Mouse (Mus musculus): ENCODE measurements around the gene Ncoa5. TPM values are rescaled to one million over a fixed set of nuclear protein-coding genes. Genes with fewer than 3 reads are reported as not detected.

Ncoa5 gene
- polyA plus RNA-seq, 1 experiment = 30.8 TPM

DNA sequence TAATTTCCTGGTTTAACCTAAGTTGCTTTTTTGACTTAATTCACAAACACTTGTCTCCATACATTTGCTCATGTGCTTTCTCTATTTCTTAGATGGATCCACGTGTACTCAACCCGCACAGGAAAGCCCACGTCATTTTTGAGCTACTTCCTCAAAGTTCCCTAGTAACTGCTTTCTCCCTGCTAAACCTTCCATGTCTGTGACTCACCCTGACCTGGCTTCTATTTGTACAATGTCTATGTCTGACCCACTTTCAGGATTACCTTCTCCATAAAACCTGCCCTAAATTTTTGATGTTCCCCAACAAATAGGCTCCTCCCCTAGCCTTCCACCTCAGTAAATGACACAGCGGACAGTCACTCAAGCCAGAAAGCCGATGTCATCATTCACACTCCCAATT is 19.7 kb downstream of the Ncoa5 start:
- Histone ChIP-seq H3K4me1 (ENCODE audit: control insufficient read depth, insufficient read depth, low read length) (no peaks in the 10 kb centered on the region), H3K9me3 (replicated peaks; ENCODE audit: control insufficient read depth, insufficient read depth, low read length, poor library complexity, severe bottlenecking) (no peaks in the 10 kb centered on the region), H3K27ac (ENCODE audit: insufficient read depth, low read length) (no peak overlapping the region), H3K36me3 (ENCODE audit: control insufficient read depth, insufficient read depth, low read length, poor library complexity, severe bottlenecking) (peaks cover 25% of the 10 kb centered on the region), H3K9ac (ENCODE audit: low read depth, poor library complexity, severe bottlenecking) (no peak overlapping the region), H3K27me3 (ENCODE audit: control insufficient read depth, insufficient read depth, low read length, poor library complexity, severe bottlenecking) (no peaks in the 10 kb centered on the region), H3K4me3 (ENCODE audit: low read depth, low read length) (no peak overlapping the region)
- TF ChIP-seq EP300 (IDR thresholded peaks at IDR 0.05; ENCODE audit: insufficient read depth, low read depth, low read length) = no peak

DNA sequence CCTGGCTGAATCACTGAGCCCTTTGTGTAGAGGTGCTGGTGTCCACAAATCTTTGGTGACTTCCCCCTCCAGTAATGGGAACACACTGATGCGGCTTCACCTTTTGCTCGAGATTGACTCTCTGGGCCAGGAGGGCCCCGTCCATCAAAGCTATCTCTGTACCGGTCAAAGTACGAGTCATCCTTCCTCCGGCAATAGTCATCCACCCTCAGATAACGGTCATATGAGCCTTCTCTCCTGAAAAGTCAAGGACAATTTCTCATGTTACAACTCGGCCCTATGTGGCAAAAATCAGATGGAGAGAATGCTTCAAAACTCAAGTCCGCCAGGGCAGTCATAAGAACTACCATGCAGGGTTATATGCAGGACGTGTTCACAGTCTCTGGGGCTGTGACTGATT is 24.3 kb downstream of the Ncoa5 start:
- Histone ChIP-seq H3K27ac (ENCODE audit: insufficient read depth, low read length) (no peak overlapping the region), H3K9ac (ENCODE audit: low read depth, poor library complexity, severe bottlenecking) (no peak overlapping the region), H3K36me3 (ENCODE audit: control insufficient read depth, insufficient read depth, low read length, poor library complexity, severe bottlenecking) (peaks cover 41% of the 10 kb centered on the region), H3K27me3 (ENCODE audit: control insufficient read depth, insufficient read depth, low read length, poor library complexity, severe bottlenecking) (no peaks in the 10 kb centered on the region), H3K4me3 (ENCODE audit: low read depth, low read length) (no peak overlapping the region), H3K4me1 (ENCODE audit: control insufficient read depth, insufficient read depth, low read length) (no peaks in the 10 kb centered on the region), H3K9me3 (replicated peaks; ENCODE audit: control insufficient read depth, insufficient read depth, low read length, poor library complexity, severe bottlenecking) (no peaks in the 10 kb centered on the region)
- TF ChIP-seq POLR2A (IDR thresholded peaks at IDR 0.05; ENCODE audit: insufficient read depth, low read length) (no peak), EP300 (IDR thresholded peaks at IDR 0.05; ENCODE audit: insufficient read depth, low read depth, low read length) (no peak), CTCF (IDR thresholded peaks at IDR 0.05; ENCODE audit: low read depth, low read length) (no peak)

DNA sequence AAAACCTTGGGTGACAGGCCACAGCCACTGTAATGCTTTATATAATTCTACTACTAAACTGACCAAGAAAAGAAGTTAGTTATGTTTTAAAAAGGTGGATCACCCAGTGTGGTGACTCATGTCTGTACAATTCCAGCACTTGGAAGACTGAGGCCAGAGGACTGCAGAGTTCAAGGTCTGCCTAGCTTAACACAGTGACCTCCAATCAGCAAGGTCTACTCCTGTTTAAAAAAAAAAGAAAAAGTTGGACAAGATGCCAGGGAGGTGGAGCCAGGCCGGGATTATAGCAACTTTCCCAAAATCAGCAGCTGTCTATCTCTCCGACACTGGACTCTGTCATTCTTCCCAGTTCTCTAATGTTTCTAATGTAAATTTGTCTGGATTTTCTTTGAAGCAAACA is 25.1 kb downstream of the Ncoa5 start:
- H3K27me3 ChIP-seq (ENCODE audit: control insufficient read depth, insufficient read depth, low read length, poor library complexity, severe bottlenecking) = no peaks in the 10 kb centered on the region
- peaks cover 41% of the 10 kb centered on the region for H3K36me3 ChIP-seq (ENCODE audit: control insufficient read depth, insufficient read depth, low read length, poor library complexity, severe bottlenecking)
- no peak overlapping the region for H3K27ac ChIP-seq (ENCODE audit: insufficient read depth, low read length)
- H3K4me3 ChIP-seq (ENCODE audit: low read depth, low read length) = no peak overlapping the region
- H3K9me3 ChIP-seq (replicated peaks; ENCODE audit: control insufficient read depth, insufficient read depth, low read length, poor library complexity, severe bottlenecking) = no peaks in the 10 kb centered on the region
- TF ChIP-seq CTCF (IDR thresholded peaks at IDR 0.05; ENCODE audit: low read depth, low read length) = no peak
- no peak for TF ChIP-seq EP300 (IDR thresholded peaks at IDR 0.05; ENCODE audit: insufficient read depth, low read depth, low read length)
- TF ChIP-seq POLR2A (IDR thresholded peaks at IDR 0.05; ENCODE audit: insufficient read depth, low read length) = no peak
- H3K4me1 ChIP-seq (ENCODE audit: control insufficient read depth, insufficient read depth, low read length) = no peaks in the 10 kb centered on the region
- no peak overlapping the region for H3K9ac ChIP-seq (ENCODE audit: low read depth, poor library complexity, severe bottlenecking)

DNA sequence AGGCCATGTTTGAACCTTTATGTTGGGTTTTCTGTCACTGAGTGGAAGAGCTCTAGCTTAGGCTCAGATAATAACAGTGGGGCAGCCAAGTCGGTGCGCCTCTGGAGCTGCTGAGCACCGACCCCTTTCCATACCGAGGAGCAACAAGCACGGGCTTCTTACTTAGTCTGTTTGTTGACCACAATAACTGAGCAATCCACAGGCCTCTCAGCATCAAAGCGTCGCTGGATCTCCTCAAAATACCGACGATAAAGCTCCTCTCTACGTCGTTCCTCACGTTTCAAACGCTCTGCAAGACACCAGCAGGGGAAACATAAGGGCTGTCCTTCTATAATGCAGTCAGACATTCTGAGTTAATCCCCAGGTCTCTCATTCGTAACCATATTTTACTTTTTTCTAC is 25.5 kb downstream of the Ncoa5 start:
- Histone ChIP-seq H3K27me3 (ENCODE audit: control insufficient read depth, insufficient read depth, low read length, poor library complexity, severe bottlenecking) (no peaks in the 10 kb centered on the region), H3K4me3 (ENCODE audit: low read depth, low read length) (no peak overlapping the region), H3K4me1 (ENCODE audit: control insufficient read depth, insufficient read depth, low read length) (no peaks in the 10 kb centered on the region), H3K9me3 (replicated peaks; ENCODE audit: control insufficient read depth, insufficient read depth, low read length, poor library complexity, severe bottlenecking) (no peaks in the 10 kb centered on the region), H3K27ac (ENCODE audit: insufficient read depth, low read length) (no peak overlapping the region), H3K36me3 (ENCODE audit: control insufficient read depth, insufficient read depth, low read length, poor library complexity, severe bottlenecking) (peaks cover 41% of the 10 kb centered on the region), H3K9ac (ENCODE audit: low read depth, poor library complexity, severe bottlenecking) (no peak overlapping the region)
- TF ChIP-seq CTCF (IDR thresholded peaks at IDR 0.05; ENCODE audit: low read depth, low read length) = no peak
- no peak for TF ChIP-seq EP300 (IDR thresholded peaks at IDR 0.05; ENCODE audit: insufficient read depth, low read depth, low read length)
- no peak for TF ChIP-seq POLR2A (IDR thresholded peaks at IDR 0.05; ENCODE audit: insufficient read depth, low read length)

DNA sequence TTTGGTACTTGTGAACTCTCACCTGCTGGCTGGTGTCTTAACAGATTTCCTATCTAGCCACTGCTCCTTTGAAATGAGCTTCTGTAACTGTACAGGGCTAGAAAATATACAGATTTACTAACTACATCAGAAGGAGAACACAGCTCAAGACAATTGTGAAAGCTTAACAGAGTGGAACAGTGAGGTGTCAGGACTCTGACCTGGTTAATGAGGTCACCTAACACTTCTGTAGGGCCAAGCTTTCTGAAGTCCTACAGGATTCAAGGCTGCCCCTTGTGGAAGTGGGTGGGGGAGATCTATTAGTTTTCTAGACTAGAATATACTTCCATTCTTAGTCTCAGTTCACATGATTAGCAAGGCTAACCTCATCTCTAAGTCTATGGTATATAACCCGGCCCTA is 26.7 kb downstream of the Ncoa5 start:
- TF ChIP-seq CTCF (IDR thresholded peaks at IDR 0.05; ENCODE audit: low read depth, low read length) = no peak
- TF ChIP-seq POLR2A (IDR thresholded peaks at IDR 0.05; ENCODE audit: insufficient read depth, low read length) = no peak
- no peak for TF ChIP-seq EP300 (IDR thresholded peaks at IDR 0.05; ENCODE audit: insufficient read depth, low read depth, low read length)
- H3K4me3 ChIP-seq (ENCODE audit: low read depth, low read length) = no peak overlapping the region
- peaks cover 41% of the 10 kb centered on the region for H3K36me3 ChIP-seq (ENCODE audit: control insufficient read depth, insufficient read depth, low read length, poor library complexity, severe bottlenecking)
- H3K9ac ChIP-seq (ENCODE audit: low read depth, poor library complexity, severe bottlenecking) = no peak overlapping the region
- H3K27ac ChIP-seq (ENCODE audit: insufficient read depth, low read length) = no peak overlapping the region
- no peaks in the 10 kb centered on the region for H3K27me3 ChIP-seq (ENCODE audit: control insufficient read depth, insufficient read depth, low read length, poor library complexity, severe bottlenecking)
- H3K9me3 ChIP-seq (replicated peaks; ENCODE audit: control insufficient read depth, insufficient read depth, low read length, poor library complexity, severe bottlenecking) = no peaks in the 10 kb centered on the region
- no peaks in the 10 kb centered on the region for H3K4me1 ChIP-seq (ENCODE audit: control insufficient read depth, insufficient read depth, low read length)

DNA sequence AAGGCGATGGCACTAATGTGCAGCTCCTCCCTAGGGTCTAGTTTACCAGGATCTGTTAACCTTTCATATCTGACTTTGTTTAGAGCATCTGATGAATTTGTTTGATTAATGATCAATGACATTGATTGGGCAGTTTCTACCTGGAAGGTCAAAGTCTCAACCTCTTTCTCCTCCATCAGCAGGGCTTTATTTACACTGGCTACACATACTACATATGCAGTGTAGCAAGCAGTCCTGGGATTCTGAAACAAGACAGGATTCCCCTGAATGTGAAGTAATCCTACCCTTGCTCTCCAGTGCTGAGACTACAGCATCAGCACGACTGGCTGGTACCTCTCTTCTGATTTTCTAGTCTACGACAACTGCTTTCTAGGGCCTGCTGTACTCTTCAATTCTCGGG is 27.9 kb downstream of the Ncoa5 start:
- no peak overlapping the region for H3K27ac ChIP-seq (ENCODE audit: insufficient read depth, low read length)
- no peak for TF ChIP-seq CTCF (IDR thresholded peaks at IDR 0.05; ENCODE audit: low read depth, low read length)
- TF ChIP-seq POLR2A (IDR thresholded peaks at IDR 0.05; ENCODE audit: insufficient read depth, low read length) = no peak
- no peak for TF ChIP-seq EP300 (IDR thresholded peaks at IDR 0.05; ENCODE audit: insufficient read depth, low read depth, low read length)
- H3K9me3 ChIP-seq (replicated peaks; ENCODE audit: control insufficient read depth, insufficient read depth, low read length, poor library complexity, severe bottlenecking) = no peaks in the 10 kb centered on the region
- no peaks in the 10 kb centered on the region for H3K4me1 ChIP-seq (ENCODE audit: control insufficient read depth, insufficient read depth, low read length)
- H3K36me3 ChIP-seq (ENCODE audit: control insufficient read depth, insufficient read depth, low read length, poor library complexity, severe bottlenecking) = peaks cover 39% of the 10 kb centered on the region
- H3K27me3 ChIP-seq (ENCODE audit: control insufficient read depth, insufficient read depth, low read length, poor library complexity, severe bottlenecking) = no peaks in the 10 kb centered on the region
- no peak overlapping the region for H3K4me3 ChIP-seq (ENCODE audit: low read depth, low read length)
- no peak overlapping the region for H3K9ac ChIP-seq (ENCODE audit: low read depth, poor library complexity, severe bottlenecking)
